Mouse (Mus musculus): Measurements from ENCODE around the gene Gm10447. TPM values are rescaled to one million over a fixed set of nuclear protein-coding genes. Genes with fewer than 3 reads are reported as not detected.

Gm10447 gene
- polyA plus RNA-seq, 1 experiment, result not detected

- Histone ChIP-seq H3K4me1 (ENCODE audit: control insufficient read depth, insufficient read depth, insufficient read length, low read length) (no peaks in the 10 kb centered on the region), H3K27ac (ENCODE audit: insufficient read depth, low read depth, low read length) (no peak overlapping the region), H3K4me3 (ENCODE audit: low read depth, low read length) (peak overlapping the region; percentile 39), H3K27me3 (ENCODE audit: control insufficient read depth, insufficient read depth, low read length) (peaks cover 13% of the 10 kb centered on the region), H3K36me3 (ENCODE audit: control insufficient read depth, insufficient read depth, low read length) (no peaks in the 10 kb centered on the region)
- 34% methylated on average over 40 of the region's 40 CpGs for WGBS
- peak; percentile 64 for TF ChIP-seq CTCF (IDR thresholded peaks at IDR 0.05; ENCODE audit: extremely low read depth, insufficient read length, insufficient replicate concordance, low read depth, low read length)
- no peak for TF ChIP-seq POLR2A (IDR thresholded peaks at IDR 0.05; ENCODE audit: low read depth, low read length)
Observed at GRCm38 (mm10) chr11:53466231-53466971, 9.5 kb upstream of the Gm10447 start.

- H3K36me3 ChIP-seq (ENCODE audit: control insufficient read depth, insufficient read depth, low read length), result no peaks in the 10 kb centered on the region
- peaks cover 9% of the 10 kb centered on the region for H3K27me3 ChIP-seq (ENCODE audit: control insufficient read depth, insufficient read depth, low read length)
- no peak overlapping the region for H3K27ac ChIP-seq (ENCODE audit: insufficient read depth, low read depth, low read length)
- TF ChIP-seq CTCF (IDR thresholded peaks at IDR 0.05; ENCODE audit: extremely low read depth, insufficient read length, insufficient replicate concordance, low read depth, low read length) (no peak), POLR2A (IDR thresholded peaks at IDR 0.05; ENCODE audit: low read depth, low read length) (no peak)
- no peaks in the 10 kb centered on the region for H3K4me1 ChIP-seq (ENCODE audit: control insufficient read depth, insufficient read depth, insufficient read length, low read length)
- 38% methylated on average over 55 of the region's 55 CpGs for WGBS
- peak overlapping the region; percentile 38 for H3K4me3 ChIP-seq (ENCODE audit: low read depth, low read length)
Observed at GRCm38 (mm10) chr11:53463551-53464424, 6.9 kb upstream of the Gm10447 start.

GRCm38 (mm10) chr11:53461727-53462126, 4.8 kb upstream of the Gm10447 start:
- no peak overlapping the region for H3K27ac ChIP-seq (ENCODE audit: insufficient read depth, low read depth, low read length)
- H3K27me3 ChIP-seq (ENCODE audit: control insufficient read depth, insufficient read depth, low read length), result peaks cover 9% of the 10 kb centered on the region
- TF ChIP-seq POLR2A (IDR thresholded peaks at IDR 0.05; ENCODE audit: low read depth, low read length), result no peak
- TF ChIP-seq CTCF (IDR thresholded peaks at IDR 0.05; ENCODE audit: extremely low read depth, insufficient read length, insufficient replicate concordance, low read depth, low read length), result no peak
- no peak overlapping the region for H3K4me3 ChIP-seq (ENCODE audit: low read depth, low read length)
- WGBS, result 28% methylated on average over 5 of the region's 5 CpGs
- H3K4me1 ChIP-seq (ENCODE audit: control insufficient read depth, insufficient read depth, insufficient read length, low read length), result no peaks in the 10 kb centered on the region
- H3K36me3 ChIP-seq (ENCODE audit: control insufficient read depth, insufficient read depth, low read length), result no peaks in the 10 kb centered on the region

GRCm38 (mm10) chr11:53460192-53460591, 3.3 kb upstream of the Gm10447 start:
- H3K27me3 ChIP-seq (ENCODE audit: control insufficient read depth, insufficient read depth, low read length), result peaks cover 9% of the 10 kb centered on the region
- no peaks in the 10 kb centered on the region for H3K4me1 ChIP-seq (ENCODE audit: control insufficient read depth, insufficient read depth, insufficient read length, low read length)
- TF ChIP-seq CTCF (IDR thresholded peaks at IDR 0.05; ENCODE audit: extremely low read depth, insufficient read length, insufficient replicate concordance, low read depth, low read length), result no peak
- no peak for TF ChIP-seq POLR2A (IDR thresholded peaks at IDR 0.05; ENCODE audit: low read depth, low read length)
- no peak overlapping the region for H3K4me3 ChIP-seq (ENCODE audit: low read depth, low read length)
- WGBS, result 82% methylated on average over 3 of the region's 3 CpGs
- H3K36me3 ChIP-seq (ENCODE audit: control insufficient read depth, insufficient read depth, low read length), result no peaks in the 10 kb centered on the region
- no peak overlapping the region for H3K27ac ChIP-seq (ENCODE audit: insufficient read depth, low read depth, low read length)

- Histone ChIP-seq H3K27me3 (ENCODE audit: control insufficient read depth, insufficient read depth, low read length) (peaks cover 8% of the 10 kb centered on the region), H3K36me3 (ENCODE audit: control insufficient read depth, insufficient read depth, low read length) (no peaks in the 10 kb centered on the region), H3K27ac (ENCODE audit: insufficient read depth, low read depth, low read length) (no peak overlapping the region), H3K4me3 (ENCODE audit: low read depth, low read length) (no peak overlapping the region), H3K4me1 (ENCODE audit: control insufficient read depth, insufficient read depth, insufficient read length, low read length) (peaks cover under 1% of the 10 kb centered on the region; the same call in 1 of the 2 replicates)
- 75% methylated on average over 3 of the region's 3 CpGs for WGBS
- no peak for TF ChIP-seq POLR2A (IDR thresholded peaks at IDR 0.05; ENCODE audit: low read depth, low read length)
- no peak for TF ChIP-seq CTCF (IDR thresholded peaks at IDR 0.05; ENCODE audit: extremely low read depth, insufficient read length, insufficient replicate concordance, low read depth, low read length)
Observed at GRCm38 (mm10) chr11:53458996-53459395, 2.1 kb upstream of the Gm10447 start.

- Histone ChIP-seq H3K27ac (ENCODE audit: insufficient read depth, low read depth, low read length) (peak overlapping the region; percentile 1; the same call in 1 of the 2 replicates), H3K36me3 (ENCODE audit: control insufficient read depth, insufficient read depth, low read length) (no peaks in the 10 kb centered on the region), H3K27me3 (ENCODE audit: control insufficient read depth, insufficient read depth, low read length) (no peaks in the 10 kb centered on the region), H3K4me3 (ENCODE audit: low read depth, low read length) (peak overlapping the region; percentile 68), H3K4me1 (ENCODE audit: control insufficient read depth, insufficient read depth, insufficient read length, low read length) (peaks cover 8% of the 10 kb centered on the region; the same call in 1 of the 2 replicates)
- no peak for TF ChIP-seq POLR2A (IDR thresholded peaks at IDR 0.05; ENCODE audit: low read depth, low read length)
- TF ChIP-seq CTCF (IDR thresholded peaks at IDR 0.05; ENCODE audit: extremely low read depth, insufficient read length, insufficient replicate concordance, low read depth, low read length), result no peak
- 15% methylated on average over 29 of the region's 29 CpGs for WGBS
Observed at GRCm38 (mm10) chr11:53457372-53457954, 553 bp upstream of the Gm10447 start.

All from small intestine, adult 2 months (tissue).